Mouse (Mus musculus): Measurements from ENCODE around the gene Lrrc32. TPM values are rescaled to one million over a fixed set of nuclear protein-coding genes. Genes with fewer than 3 reads are reported as not detected.

Lrrc32 gene
- total RNA-seq (2022): 1 to 10 TPM; 2.0 to 2.8 (median 2.4) TPM

GRCm38 (mm10) chr7:98489131-98489530 lies at the start of gene Lrrc32:
Gene Lrrc32, plus strand, starts transcription at chr7:98489283.
- DNase-seq (ENCODE audit: low spot score in 2 of 2): no peak

GRCm38 (mm10) chr7:98439956-98440466 lies 49.1 kb upstream of the Lrrc32 start, which contains the start of gene Gucy2d:
Gene Gucy2d, plus strand, starts transcription at chr7:98440416.
- DNase-seq (ENCODE audit: low spot score in 2 of 2): no peak

GRCm38 (mm10) chr7:98446873-98447272 lies 42.2 kb upstream of the Lrrc32 start:
- DNase-seq (ENCODE audit: low spot score in 2 of 2): no peak

DNA sequence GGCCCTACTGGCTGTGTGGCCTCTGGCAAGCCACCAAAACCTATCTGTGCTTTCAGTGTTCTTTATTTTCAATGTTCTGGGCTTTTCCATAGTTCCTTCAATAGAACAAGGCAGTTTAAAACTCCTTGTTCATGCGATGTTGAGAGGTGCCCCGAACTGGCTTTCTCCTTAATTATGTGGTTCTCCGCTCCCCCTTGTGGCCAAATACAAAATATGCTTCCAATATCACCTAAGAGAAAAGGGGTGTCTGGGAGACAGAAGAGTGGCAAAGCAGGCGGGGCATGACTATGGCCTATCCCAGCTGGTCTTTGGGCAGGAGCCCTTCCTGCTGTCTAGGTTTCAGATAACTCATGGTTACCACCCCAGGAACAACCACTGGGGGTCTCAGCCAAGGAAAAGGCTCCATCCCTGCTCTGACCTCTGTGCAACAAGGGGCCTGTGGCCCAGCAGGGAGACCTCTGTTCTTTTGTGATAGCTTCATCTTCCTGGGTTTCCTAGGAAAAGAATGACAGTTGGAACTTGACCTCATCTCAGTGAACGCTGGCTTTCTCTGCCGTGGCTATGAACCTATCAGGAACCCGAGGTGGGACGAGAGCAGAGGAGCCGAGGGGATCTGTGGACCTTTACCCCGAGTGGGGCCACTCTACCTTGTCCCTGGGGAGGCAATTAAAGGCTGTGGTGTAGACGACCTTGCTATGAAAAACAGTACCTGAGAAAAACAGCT lies 41.3 kb upstream of the Lrrc32 start:
- DNase-seq (ENCODE audit: low spot score in 2 of 2): no peak

DNA sequence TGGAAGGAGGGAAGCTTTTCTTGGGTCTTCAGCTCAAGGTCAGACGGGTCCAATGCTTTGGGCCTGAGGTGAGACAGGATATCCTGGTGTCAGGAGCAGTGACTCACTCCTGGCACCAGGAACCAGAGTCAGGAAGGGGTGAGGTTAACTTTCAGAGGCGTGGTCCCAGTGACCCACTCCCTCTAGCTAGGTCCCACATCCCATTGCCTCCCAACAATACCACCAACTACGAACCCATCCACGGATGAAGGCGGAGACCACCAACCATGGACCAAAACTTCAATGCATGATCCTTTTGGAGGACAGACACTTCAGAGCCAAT lies 40.8 kb upstream of the Lrrc32 start:
- no peak for DNase-seq (ENCODE audit: low spot score in 2 of 2)

- DNase-seq (ENCODE audit: low spot score in 2 of 2): no peak
Observed at GRCm38 (mm10) chr7:98449696-98450095, 39.4 kb upstream of the Lrrc32 start.

DNA sequence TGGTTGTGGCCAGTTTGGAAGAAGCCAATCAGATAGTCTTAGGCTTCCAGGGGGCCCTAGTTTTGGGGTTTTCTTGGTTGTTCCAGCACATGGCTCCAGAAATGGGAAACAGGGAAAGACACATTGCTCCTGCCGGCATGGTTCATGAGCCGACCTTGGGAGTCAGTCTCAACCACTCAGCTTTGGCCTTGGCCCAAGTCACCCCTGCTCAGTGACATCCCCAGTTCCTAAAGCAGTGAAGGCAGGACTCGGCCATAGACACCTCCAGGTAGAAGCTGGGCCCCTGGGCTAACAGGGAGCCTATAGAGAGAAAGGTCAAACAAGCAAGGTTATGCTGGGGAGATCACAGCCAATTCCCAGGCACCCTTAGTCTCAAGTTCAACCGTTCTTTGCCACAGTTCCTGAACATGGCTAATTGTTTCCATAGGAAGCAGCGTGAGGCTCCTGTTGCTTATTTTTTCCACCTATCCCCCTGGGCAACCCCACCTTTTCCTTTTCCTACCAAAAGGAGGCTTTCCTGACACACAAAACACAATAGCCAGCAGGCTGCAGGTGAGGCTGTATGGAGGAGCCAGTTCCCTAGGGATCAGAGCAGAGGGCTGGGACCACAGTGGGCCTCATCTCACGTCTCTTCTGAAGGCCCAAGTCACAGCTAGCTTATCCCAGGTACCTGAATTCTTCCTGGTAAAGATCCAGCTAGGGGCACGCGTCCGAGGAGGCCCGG lies 34.5 kb upstream of the Lrrc32 start:
- DNase-seq (ENCODE audit: low spot score in 2 of 2): no peak

GRCm38 (mm10) chr7:98460319-98460718 lies 28.8 kb upstream of the Lrrc32 start:
- DNase-seq (ENCODE audit: low spot score in 2 of 2): no peak

GRCm38 (mm10) chr7:98469089-98469488 lies 20.0 kb upstream of the Lrrc32 start:
- no peak for DNase-seq (ENCODE audit: low spot score in 2 of 2)

DNA sequence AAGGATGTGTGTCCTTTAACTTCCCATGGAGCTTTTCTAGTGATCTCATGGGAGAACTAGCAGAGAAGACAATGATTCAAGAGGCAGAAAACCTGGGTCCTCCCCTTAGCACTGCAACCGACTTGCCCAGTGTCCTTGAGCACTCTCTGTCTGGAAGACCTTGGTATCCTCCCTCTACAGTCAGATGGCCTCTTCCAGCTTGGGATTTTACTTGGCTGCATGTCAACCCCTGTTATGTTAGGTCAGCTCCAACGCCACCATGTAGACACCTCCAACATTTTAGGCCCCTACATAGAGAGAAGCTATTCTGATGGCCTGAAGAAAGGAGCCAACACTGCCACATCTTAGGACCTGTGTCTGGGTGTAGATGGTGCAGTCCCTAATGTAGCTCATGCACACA lies 16.6 kb upstream of the Lrrc32 start:
- no peak for DNase-seq (ENCODE audit: low spot score in 2 of 2)

- DNase-seq (ENCODE audit: low spot score in 2 of 2): no peak
Observed at GRCm38 (mm10) chr7:98474558-98474957, 14.5 kb upstream of the Lrrc32 start.

DNA sequence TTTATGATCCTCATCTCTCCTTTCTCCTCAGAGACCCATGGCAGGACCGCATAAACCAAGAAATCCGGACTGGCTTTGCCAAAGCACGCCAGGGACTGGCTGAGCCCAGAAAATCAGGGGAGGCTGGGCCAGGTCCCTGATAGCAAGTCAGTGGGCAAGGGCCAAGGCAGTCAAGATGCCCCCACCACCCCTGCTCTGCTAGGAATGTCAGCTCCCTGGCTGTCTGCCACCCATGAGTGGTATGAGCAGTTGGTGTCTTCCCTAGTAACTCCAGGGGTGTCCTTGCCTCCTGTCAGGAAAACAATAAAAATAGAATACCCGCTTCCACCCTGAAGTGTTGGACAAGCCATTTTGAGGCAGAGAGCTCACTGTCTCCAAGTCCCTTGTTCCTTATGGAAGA lies 11.9 kb upstream of the Lrrc32 start:
- DNase-seq (ENCODE audit: low spot score in 2 of 2): no peak

DNA sequence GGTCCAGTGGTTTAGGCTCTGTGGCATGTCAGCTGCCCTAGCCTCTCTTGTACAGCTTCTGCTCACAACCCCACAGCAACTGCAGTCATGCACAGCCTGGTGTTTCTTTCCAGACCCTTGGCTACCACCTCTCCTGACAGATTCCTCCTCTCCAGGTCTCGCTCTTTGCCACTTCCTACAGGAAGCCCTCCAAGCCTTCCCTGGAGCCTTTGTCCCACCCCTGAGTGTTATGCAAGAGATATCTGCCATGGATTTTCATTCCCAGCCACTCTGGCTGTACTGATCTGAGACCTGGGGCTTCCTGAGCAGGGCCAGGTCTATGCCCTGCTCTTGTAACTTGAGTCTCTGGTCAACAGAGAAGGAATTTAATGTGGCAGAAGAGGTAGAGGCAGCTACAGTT lies 8.6 kb upstream of the Lrrc32 start:
- DNase-seq (ENCODE audit: low spot score in 2 of 2): no peak

- DNase-seq (ENCODE audit: low spot score in 2 of 2): peak; percentile 51 to 76
Observed at GRCm38 (mm10) chr7:98481066-98481734, 7.9 kb upstream of the Lrrc32 start.

DNA sequence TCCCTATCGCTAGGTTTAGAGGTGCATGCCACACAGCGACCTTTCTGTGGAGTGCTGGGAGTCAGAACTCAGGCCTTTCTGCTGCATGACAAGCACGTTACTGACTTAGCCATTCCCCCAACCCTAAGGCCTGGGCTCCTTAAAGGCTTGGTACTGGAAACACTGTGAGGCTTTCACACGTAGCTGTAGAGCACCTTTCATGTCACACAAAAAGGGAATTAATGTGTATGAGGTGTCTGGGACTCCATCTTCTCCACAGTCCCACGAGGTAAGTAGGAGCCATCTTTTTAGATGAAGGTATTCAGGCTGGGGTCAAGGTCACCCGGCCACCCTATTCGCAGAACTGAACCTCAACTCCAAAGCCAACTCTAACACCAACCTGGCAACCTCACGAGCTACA lies 7.2 kb upstream of the Lrrc32 start:
- no peak for DNase-seq (ENCODE audit: low spot score in 2 of 2)

DNA sequence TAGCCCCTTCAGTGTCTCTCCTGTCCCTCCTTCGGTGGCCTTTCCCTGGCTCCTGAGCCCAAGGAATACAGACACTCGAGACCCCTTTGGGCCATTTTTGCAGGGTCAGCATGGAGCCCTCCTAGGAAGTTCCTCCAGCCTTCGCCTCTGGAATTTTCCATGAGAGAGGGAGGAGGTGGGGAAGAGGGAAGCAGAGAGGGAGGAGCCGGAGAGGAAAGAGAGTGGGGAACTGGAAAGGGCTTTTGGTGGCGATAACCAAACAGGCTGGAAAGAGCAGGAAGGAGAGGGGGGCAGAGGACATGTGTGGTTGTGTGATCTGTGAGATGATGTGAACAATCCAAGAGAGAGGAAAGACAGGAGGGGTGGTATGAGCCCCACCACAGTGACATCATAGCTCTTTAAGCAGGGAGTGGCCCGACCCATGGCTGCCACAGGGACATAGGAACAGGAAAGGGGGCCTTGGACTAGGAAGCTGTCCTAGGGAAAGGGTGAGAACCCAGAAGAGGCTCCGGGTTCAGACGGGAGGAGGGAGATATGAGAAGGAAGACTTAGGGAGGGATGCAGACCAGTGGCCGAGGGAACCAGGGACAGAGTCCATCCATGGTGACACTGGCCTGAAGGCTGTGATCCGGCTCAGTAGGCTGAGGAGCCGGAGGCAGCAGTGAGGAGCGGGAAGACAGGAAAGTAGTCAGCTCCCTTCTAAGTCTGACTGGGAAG lies 6.4 kb upstream of the Lrrc32 start:
- no peak for DNase-seq (ENCODE audit: low spot score in 2 of 2)

DNA sequence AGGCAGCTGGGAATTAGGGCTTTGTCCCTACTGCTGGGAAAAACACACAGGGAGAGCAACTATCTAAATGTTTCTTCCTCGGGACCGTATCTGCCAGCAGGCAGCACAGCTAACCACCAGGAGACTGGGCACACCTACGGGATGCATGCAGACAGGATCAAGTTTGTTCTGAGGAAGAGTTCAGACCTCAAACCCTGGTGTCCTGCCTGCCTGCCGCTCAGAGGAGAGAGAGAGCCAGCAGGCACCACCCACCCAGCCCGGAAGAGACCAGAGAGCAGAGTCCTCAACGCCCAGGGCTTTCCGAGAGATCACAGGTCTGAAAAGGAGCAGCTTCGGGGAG lies 5.8 kb upstream of the Lrrc32 start:
- DNase-seq (ENCODE audit: low spot score in 2 of 2): no peak

DNA sequence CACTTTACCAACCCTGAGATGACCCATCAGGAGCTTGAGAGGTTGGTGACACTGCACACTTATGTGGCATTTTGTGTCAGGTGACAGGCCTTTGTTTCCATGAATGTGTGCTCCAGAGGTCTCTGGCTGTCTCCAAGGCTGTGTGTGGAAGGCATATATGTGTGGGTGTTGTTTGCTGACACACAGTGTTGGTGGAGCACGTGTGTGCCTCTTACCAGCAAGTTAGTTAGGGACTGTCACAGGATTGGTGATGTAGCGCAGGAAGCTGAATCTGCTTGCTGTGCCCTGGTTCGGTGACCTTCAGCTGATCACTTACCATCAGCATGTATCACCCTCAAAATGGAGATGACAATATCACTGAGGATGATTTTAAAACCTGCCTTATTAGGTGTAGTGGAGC lies 4.2 kb upstream of the Lrrc32 start:
- DNase-seq (ENCODE audit: low spot score in 2 of 2): no peak

DNA sequence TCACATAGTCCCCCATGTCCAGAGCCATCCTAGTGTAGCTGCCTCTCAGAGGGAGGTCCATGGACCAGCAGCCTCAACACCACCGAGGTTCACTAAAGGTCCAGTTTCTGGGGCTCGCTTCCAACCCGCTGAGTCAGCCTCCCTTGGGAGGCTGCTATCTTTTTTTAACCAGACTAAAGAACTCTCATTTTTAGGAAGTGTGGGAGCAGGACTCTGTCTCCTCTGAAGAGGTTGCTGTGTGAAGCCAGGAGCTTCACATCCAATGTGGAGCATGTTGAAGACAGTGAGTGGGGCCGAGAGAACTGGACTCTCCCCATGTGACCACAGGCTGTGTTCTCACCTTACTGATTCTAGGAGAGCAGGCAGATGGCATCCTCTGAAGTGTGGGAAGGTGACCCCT lies 3.6 kb upstream of the Lrrc32 start:
- DNase-seq (ENCODE audit: low spot score in 2 of 2): no peak

DNA sequence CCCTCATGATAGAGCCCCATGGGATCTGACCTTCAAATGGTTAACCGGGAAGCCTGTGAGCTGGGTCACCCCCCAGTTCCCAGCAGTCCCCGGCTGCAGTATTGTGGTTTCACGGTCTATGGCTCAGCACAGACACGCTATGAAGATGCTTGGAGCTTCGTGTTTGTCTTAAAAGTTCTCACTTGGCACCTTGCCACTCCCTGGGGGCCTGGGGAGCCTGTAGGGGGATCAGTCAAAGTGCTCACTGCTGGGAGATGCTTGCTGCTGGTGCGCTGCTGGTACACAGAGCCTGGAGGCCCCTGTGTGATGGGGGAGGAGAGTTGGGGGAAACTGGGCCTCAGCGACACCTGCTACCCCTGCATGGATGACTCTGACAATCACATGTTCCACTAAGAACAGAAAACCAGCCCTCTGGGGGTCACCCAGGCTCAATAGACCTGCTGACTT lies 2.6 kb upstream of the Lrrc32 start:
- no peak for DNase-seq (ENCODE audit: low spot score in 2 of 2)

DNA sequence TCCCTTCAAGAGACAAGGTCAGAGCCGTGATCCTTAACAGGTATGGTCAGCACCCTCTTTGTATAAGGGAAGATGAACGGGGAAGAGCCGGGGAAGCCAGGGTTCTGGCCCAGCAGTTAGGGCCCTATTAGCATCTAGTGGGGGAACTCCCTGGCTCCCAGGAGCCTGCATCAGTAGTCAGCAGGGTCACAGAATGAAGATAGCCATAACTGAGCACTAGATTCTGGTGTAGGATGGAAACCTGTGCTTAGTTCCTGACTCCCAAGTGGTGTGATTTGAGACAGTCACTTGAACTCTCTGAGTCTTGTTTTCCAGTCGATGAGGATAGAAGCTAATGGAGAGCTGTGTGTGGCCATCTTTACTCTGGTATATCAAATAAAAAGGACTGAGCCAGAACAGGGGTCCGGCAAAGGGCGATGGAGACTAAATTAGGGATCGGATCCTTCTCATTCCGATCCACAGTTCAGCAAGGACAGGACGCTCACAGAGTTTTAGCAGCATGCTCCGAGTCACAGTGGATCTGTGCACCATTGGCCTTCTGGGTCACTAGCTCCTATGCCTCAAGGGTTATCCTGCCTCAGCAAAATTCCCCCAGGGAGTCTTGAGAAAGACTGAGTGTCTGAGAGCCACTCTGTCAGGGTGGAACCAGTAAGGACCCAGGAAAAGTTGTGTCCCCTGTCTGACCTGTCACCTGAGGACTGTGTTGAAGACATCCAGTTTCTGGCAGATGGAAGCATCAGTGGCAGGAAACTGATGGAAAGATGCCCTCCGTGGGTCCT lies 1.7 kb upstream of the Lrrc32 start:
- DNase-seq (ENCODE audit: low spot score in 2 of 2): no peak

All from layer of hippocampus, adult 8-10 months (tissue).